Mouse (Mus musculus) small intestine, adult 2 months (tissue): ENCODE measurements at regions not wholly inside any gene's neighbourhood (a gene's known extent, or its start where the extent isn't known, plus 50 kb on each side); places are given as distances from the start of the nearest gene placed in this dataset.

Experiments used
- CTCF ChIP-seq: fragments of 200-500 bp; IDR thresholded peaks from 2 replicates; pipeline ENCODE4 v1.5.1; 2012; ENCODE audit warnings: low read depth, mild to moderate bottlenecking, control low read depth, inconsistent platforms, low read length, moderate library complexity, mixed read lengths; ENCODE audit not compliant: insufficient replicate concordance, insufficient read length; ENCODE audit errors: extremely low read depth
- POLR2A ChIP-seq: fragments of 200-500 bp; IDR thresholded peaks from 2 replicates; pipeline ENCODE4 v1.6.1; 2012; ENCODE audit warnings: low read depth, mild to moderate bottlenecking, control low read depth, inconsistent platforms, low read length, moderate library complexity

DNA sequence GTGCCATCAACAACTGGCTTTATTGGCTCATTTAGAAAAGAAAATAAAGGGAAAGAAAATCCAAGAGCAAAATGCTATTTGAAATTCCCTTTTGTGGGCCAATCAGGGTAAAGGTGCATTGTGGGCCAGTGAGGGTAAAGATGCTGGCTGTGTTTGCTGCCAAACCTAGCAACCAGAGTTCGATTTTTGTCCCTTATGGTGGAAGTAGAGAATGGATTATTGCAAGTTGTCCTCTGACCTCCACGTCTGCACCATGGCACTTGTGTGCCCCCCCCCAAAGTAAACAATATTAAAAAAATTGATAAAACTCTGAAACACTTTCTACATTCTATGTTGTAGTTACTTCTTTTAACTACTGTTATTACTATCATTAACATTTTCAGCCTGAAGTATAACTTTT is 166.9 kb downstream of the Enc1 start:
- TF ChIP-seq CTCF: no peak
- no peak for TF ChIP-seq POLR2A
